Mouse (Mus musculus) MN1 (cell line): ENCODE measurements around the gene Gm20458.
A peak's percentile ranks its signal among the peaks of the same experiment; 100 is the strongest.

Source experiments
- DNase-seq: peaks from one replicate; pipeline ENCODE4 v3.0.0-alpha.2; 2016; ENCODE audit warnings: low spot score

The Gm20458 gene

DNA sequence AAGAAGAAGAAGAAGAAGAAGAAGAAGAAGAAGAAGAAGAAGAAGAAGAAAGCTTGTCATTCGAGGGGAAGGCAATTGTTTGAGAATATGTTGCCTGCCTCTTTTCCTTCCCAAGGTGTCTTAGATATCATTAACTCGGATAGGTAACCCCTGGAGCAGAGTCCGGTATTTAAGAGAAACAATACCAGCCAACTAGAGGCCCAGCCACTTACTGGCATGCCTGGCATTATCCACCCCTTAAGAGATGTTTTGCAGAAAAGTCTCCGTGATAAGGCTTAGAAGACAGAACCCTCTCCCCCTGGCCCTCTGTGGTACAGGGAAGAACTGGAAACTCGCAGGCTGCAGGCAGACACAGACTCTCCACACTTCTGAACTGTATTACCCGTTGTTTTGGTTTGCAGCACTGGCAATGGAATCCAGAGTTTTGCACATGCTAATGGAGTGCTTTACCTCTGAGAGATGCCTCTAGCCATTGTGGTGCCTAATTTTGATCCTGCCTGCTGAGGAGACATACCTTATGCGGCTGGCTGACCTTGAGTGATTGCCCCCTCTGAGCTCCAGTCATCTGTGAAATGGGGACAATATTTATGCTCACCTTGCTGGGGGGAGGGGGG lies 6.8 kb upstream of the Gm20458 start:
- DNase-seq = no peak

DNA sequence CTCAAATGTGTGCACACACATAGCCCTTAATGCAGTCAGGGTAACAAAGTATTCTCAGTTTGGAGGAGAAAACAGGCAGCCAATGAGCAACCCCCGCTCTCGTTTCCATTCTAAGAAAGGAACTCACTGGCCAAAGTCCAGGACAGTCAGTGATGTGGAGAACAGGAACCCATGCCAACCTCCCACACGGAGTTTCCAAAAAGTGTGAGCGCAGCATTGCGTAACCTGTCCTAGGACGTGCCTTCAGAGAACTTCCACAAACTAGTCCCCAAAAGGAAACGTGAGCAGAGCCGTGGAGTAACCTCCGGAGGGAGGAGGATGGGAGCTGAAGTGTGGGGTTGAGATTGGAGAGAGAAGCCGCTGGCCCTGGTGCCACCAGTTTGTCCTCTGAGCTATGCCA lies 5.9 kb upstream of the Gm20458 start:
- DNase-seq = no peak

- DNase-seq = no peak
Measured at GRCm38 (mm10) chr2:164455421-164456190, 5.2 kb upstream of the Gm20458 start.

- DNase-seq = no peak
Measured at GRCm38 (mm10) chr2:164456413-164456812, 4.4 kb upstream of the Gm20458 start.

GRCm38 (mm10) chr2:164456864-164457300 lies 3.9 kb upstream of the Gm20458 start, which contains the start of gene Sys1:
TSS of gene Sys1 (plus strand) at chr2:164456964.
- peak; percentile 27 for DNase-seq

DNA sequence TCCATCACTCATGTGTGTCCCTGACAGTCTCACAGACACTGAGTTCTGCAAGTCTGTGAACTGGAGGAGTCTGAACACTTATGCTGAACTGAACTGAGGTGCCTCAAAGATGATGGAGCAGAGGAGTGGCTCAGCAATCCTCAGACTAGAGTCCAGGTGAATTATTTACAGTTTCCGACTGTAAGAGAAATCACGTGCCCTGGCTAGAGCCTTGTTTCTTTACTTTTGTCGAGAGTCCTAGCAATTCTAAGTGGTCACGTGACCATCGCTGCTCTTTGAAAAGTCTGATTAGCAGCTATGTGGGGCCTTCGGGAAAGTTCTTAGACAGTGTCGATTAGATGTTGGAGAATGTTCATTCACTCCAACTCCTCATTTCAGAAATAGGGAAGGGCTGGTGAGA lies 2.8 kb upstream of the Gm20458 start:
- DNase-seq = no peak

DNA sequence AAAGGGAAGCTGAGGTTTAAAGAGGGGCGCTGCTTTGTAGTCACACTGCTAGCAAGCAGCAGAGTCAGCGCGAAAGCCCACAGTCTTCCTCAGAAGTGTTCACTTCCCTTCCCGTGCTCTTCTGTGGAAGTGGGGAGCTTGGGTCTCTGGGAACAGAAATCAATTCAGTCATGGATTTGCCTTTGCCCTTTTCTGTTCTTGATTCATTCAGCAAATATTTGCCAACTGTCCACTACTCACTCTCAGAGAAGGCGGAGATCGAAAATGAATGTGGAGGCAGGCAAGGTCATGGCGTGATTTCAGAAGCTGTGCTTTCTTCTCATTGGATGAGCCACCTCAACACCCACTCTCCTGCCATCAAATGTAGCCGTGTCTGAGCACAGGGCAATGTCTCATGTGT lies 2.2 kb upstream of the Gm20458 start:
- no peak for DNase-seq

- DNase-seq = peak; percentile 19
Measured at GRCm38 (mm10) chr2:164465161-164465560, 4.4 kb downstream of the Gm20458 start.

- DNase-seq = no peak
Measured at GRCm38 (mm10) chr2:164466787-164467186, 6.0 kb downstream of the Gm20458 start.

- peak; percentile 42 for DNase-seq
Measured at GRCm38 (mm10) chr2:164470254-164470653, 9.5 kb downstream of the Gm20458 start.

DNA sequence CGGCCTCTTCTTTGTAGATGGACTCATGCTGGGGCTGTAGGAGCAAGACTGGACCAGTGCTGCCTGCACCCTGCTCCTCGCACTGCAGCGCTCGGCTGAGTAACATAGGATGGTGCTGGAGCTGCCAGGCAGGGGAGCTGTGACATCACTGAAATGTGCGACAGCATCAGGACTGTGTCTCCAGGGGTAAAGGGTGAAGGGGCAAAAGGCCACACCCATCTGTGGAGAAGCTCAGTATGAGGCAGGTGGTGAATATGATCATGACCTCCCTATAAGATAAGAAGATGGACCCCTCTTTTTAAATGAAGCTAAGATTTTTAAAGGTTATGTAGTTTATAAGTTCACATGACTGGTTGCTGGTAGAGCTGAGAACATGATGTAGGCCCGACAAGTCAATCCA lies 12.9 kb downstream of the Gm20458 start, which contains the start of gene Trp53tg5:
Gene Trp53tg5, minus strand, starts transcription at position 101 of the 400 bp plus-strand sequence.
- DNase-seq = no peak

- no peak for DNase-seq
Measured at GRCm38 (mm10) chr2:164485681-164486257, 25.0 kb downstream of the Gm20458 start, which contains the start of gene Dbndd2. TSS of gene Dbndd2 (plus strand) at chr2:164486106.

DNA sequence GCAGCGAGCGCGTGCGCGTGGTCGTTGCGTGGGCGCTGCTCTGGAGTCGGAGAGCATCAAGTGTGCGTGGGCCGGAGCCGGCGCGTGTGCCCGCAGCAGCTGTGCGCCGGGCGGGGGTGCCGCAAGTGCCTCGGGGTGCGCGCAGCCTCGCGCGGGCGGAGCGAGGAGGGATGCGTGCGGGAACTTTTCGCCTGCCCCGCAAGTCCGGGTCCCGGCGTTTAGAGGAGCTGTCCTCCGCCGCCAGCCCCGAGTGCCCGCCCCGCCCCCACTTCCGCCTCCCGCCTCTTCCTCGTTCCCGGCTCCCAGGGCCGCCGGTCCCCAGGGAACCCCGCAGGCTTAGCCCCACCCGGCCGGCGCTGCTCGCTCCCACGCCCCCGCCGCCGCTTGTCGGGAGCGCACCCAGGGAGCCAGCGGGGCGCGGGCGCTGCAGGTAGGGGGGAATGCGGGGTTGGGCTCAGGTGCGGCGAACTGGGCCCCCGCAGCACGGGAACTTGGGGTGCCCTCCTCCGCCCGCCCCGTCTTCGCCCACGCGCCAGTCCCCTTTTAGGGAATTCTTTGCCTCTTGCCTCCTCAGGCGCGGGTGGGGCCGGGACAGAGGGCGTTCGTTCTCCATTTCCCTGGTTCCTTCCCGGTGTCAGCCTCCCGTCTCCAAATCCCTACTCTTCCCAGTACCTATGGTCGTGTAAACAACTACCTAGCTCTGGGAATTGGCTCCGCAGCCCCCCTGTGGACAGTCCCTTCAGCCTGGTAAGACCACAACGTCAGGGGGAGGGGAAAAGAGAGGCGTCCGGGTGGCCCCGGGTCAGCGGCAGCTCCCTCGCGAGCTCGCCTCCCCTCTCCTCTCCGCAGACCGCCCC lies 25.7 kb downstream of the Gm20458 start:
- DNase-seq = peak; percentile 72

- no peak for DNase-seq
Measured at GRCm38 (mm10) chr2:164487115-164487527, 26.4 kb downstream of the Gm20458 start.

GRCm38 (mm10) chr2:164487812-164488211 lies 27.0 kb downstream of the Gm20458 start:
- DNase-seq = no peak

DNA sequence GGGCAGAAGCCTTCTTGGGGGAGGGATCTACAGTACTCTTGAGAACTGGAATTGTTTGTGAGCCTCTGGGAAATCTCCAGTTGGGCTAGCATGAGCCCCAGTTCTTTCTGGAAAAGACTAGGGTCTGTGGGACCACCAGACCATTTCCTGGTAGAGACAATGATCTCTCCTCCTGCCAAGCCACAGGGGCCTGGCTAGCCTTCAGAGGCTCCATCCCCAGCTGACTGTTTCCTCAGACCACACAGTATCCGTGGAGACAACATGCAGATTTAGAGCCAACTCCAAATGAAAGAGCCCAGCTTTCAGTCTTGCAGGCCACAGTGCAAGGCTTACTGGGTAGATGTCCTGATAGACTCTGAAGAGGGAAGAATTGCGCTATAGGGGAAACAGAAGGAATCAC lies 33.4 kb downstream of the Gm20458 start:
- DNase-seq = peak; percentile 44

GRCm38 (mm10) chr2:164496331-164496730 lies 35.6 kb downstream of the Gm20458 start:
- no peak for DNase-seq

GRCm38 (mm10) chr2:164496847-164497690 lies 36.3 kb downstream of the Gm20458 start, which contains the start of gene Pigt:
TSS of gene Pigt (plus strand) at chr2:164497520.
- peak; percentile 91 for DNase-seq

DNA sequence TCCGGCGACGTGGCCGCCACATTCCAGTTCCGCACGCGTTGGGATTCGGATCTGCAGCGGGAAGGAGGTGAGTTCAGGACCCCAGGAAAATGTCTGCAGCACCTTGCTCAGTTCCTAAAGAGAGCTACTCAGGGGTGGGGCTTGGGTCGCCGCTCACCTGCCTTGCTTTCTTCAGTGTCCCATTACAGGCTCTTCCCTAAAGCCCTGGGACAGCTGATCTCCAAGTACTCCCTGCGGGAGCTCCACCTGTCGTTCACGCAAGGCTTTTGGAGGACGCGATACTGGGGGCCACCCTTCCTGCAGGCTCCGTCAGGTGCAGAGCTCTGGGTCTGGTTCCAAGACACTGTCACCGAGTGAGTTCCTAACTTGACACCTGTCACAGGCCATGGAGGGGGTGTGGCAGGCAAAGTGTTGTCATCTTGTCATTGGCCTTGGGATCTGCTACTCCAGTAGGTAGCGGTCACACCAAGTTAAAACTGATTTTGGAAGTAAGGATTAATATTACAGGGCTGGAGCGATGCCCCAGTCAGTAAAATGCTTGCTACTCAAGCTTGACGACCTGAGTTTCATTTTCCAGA lies 37.0 kb downstream of the Gm20458 start:
- peak; percentile 32 for DNase-seq

- peak; percentile 53 for DNase-seq
Measured at GRCm38 (mm10) chr2:164499317-164499716, 38.5 kb downstream of the Gm20458 start.

- peak; percentile 88 for DNase-seq
Measured at GRCm38 (mm10) chr2:164500511-164500910, 39.7 kb downstream of the Gm20458 start.
